Mouse (Mus musculus) lung, adult 2 months (tissue): ENCODE results near the gene Nr1h2.

Experiments used
- CTCF ChIP-seq: fragments of 200-500 bp; IDR thresholded peaks from 2 replicates; pipeline ENCODE4 v1.5.1; 2011; ENCODE audit warnings: mild to moderate bottlenecking, low read length, control low read depth; ENCODE audit not compliant: insufficient read depth
- POLR2A ChIP-seq: fragments of 200-500 bp; IDR thresholded peaks from 2 replicates; pipeline ENCODE4 v1.6.1; 2011; ENCODE audit warnings: low read depth, mild to moderate bottlenecking, control low read depth, low read length, borderline replicate concordance; ENCODE audit errors: extremely low read depth

DNA sequence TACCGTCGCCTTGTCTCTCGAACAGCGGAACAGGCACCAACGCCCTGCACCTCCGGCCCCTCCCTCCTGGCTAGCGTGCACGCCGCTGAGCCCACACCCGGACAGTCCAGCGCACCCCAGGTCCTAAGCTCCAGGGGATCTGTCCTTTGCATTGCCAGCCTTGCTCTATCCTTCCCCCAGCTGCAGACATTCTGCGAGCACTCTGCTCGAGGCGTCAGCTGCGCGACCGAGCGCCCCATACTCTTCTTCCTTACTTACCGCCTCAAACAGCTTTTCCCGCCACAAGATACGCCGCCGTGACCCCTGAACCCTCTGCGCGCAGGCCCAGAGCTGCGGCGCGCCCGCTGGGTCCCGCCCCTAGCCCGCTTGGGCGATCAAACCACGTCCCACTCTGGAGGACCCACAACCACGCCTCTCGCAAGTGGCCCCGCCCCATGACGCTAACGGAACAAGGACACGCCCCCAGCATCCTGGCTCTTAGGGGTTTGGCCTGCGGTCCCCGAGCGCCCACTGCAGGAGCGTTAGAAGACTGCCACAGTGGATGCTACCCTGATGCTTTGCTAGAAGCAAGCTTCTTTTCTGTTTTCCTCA is 5.2 kb downstream of the Nr1h2 start, which contains the start of gene Pold1:
- peak; percentile 34; the same call in 1 of the 2 replicates for TF ChIP-seq POLR2A
- TF ChIP-seq CTCF: peak; percentile 77
